Mouse (Mus musculus) megakaryocyte, embryonic 14.5 days (primary cell): ENCODE data around the gene Alkbh6.

ENCODE experiments used
- FLI1 ChIP-seq: IDR thresholded peaks from 2 replicates; pipeline ENCODE4 v1.6.1; 2012; ENCODE audit warnings: low read length, inconsistent platforms, mixed read lengths
- GATA1 ChIP-seq: IDR thresholded peaks from 3 replicates; pipeline ENCODE4 v1.6.1; 2012; ENCODE audit warnings: mixed read lengths, low read length, inconsistent platforms, borderline replicate concordance

- TF ChIP-seq GATA1 (no peak), FLI1 (no peak)
Measured at GRCm38 (mm10) chr7:30362652-30363343, 54.3 kb downstream of the Alkbh6 start, which contains the start of gene Lrfn3.
